Mouse (Mus musculus): ENCODE results near the gene Oser1. TPM values are rescaled to one million over a fixed set of nuclear protein-coding genes. Genes with fewer than 3 reads are reported as not detected.

Oser1 gene
- polyA plus RNA-seq, 1 experiment = 9.0 TPM

- H3K4me3 ChIP-seq (ENCODE audit: extremely low read depth, insufficient read depth, insufficient read length) = no peak overlapping the region
- H3K4me1 ChIP-seq (ENCODE audit: control insufficient read depth, insufficient read depth, insufficient read length) = no peaks in the 10 kb centered on the region
- H3K27ac ChIP-seq (ENCODE audit: insufficient read depth, low read length) = no peak overlapping the region
- TF ChIP-seq POLR2A (IDR thresholded peaks at IDR 0.05; ENCODE audit: low read depth, low read length) (no peak), CTCF (IDR thresholded peaks at IDR 0.05; ENCODE audit: extremely low read depth, insufficient read depth, insufficient read length, insufficient replicate concordance) (no peak)
- no peaks in the 10 kb centered on the region for H3K27me3 ChIP-seq (ENCODE audit: control insufficient read depth, insufficient read depth, low read length)
- H3K36me3 ChIP-seq (ENCODE audit: control insufficient read depth, insufficient read depth, low read length) = no peaks in the 10 kb centered on the region
- 91% methylated on average over 8 of the region's 8 CpGs for WGBS
- no peak for DNase-seq (ENCODE audit: low read depth in 1 of 2, low spot score in 2 of 2)
Observed at GRCm38 (mm10) chr2:163460622-163461021, 36.1 kb upstream of the Oser1 start.

GRCm38 (mm10) chr2:163459380-163459779, 34.9 kb upstream of the Oser1 start:
- no peak for DNase-seq (ENCODE audit: low read depth in 1 of 2, low spot score in 2 of 2)
- no peaks in the 10 kb centered on the region for H3K4me1 ChIP-seq (ENCODE audit: control insufficient read depth, insufficient read depth, insufficient read length)
- no peak for TF ChIP-seq CTCF (IDR thresholded peaks at IDR 0.05; ENCODE audit: extremely low read depth, insufficient read depth, insufficient read length, insufficient replicate concordance)
- no peak overlapping the region for H3K4me3 ChIP-seq (ENCODE audit: extremely low read depth, insufficient read depth, insufficient read length)
- WGBS = 45% methylated on average over 10 of the region's 10 CpGs
- no peaks in the 10 kb centered on the region for H3K27me3 ChIP-seq (ENCODE audit: control insufficient read depth, insufficient read depth, low read length)
- H3K27ac ChIP-seq (ENCODE audit: insufficient read depth, low read length) = no peak overlapping the region
- H3K36me3 ChIP-seq (ENCODE audit: control insufficient read depth, insufficient read depth, low read length) = no peaks in the 10 kb centered on the region

- Histone ChIP-seq H3K27ac (ENCODE audit: insufficient read depth, low read length) (no peak overlapping the region), H3K36me3 (ENCODE audit: control insufficient read depth, insufficient read depth, low read length) (no peaks in the 10 kb centered on the region), H3K4me3 (ENCODE audit: extremely low read depth, insufficient read depth, insufficient read length) (no peak overlapping the region), H3K4me1 (ENCODE audit: control insufficient read depth, insufficient read depth, insufficient read length) (no peaks in the 10 kb centered on the region), H3K27me3 (ENCODE audit: control insufficient read depth, insufficient read depth, low read length) (no peaks in the 10 kb centered on the region)
- WGBS = 42% methylated on average over 27 of the region's 27 CpGs
- no peak for DNase-seq (ENCODE audit: low read depth in 1 of 2, low spot score in 2 of 2)
- TF ChIP-seq POLR2A (IDR thresholded peaks at IDR 0.05; ENCODE audit: low read depth, low read length) (no peak), CTCF (IDR thresholded peaks at IDR 0.05; ENCODE audit: extremely low read depth, insufficient read depth, insufficient read length, insufficient replicate concordance) (no peak)
Observed at GRCm38 (mm10) chr2:163458539-163459265, 34.2 kb upstream of the Oser1 start.

GRCm38 (mm10) chr2:163453378-163453777, 28.9 kb upstream of the Oser1 start:
- no peak overlapping the region for H3K4me3 ChIP-seq (ENCODE audit: extremely low read depth, insufficient read depth, insufficient read length)
- no peaks in the 10 kb centered on the region for H3K4me1 ChIP-seq (ENCODE audit: control insufficient read depth, insufficient read depth, insufficient read length)
- no peaks in the 10 kb centered on the region for H3K36me3 ChIP-seq (ENCODE audit: control insufficient read depth, insufficient read depth, low read length)
- TF ChIP-seq POLR2A (IDR thresholded peaks at IDR 0.05; ENCODE audit: low read depth, low read length) (no peak), CTCF (IDR thresholded peaks at IDR 0.05; ENCODE audit: extremely low read depth, insufficient read depth, insufficient read length, insufficient replicate concordance) (no peak)
- H3K27ac ChIP-seq (ENCODE audit: insufficient read depth, low read length) = no peak overlapping the region
- no peaks in the 10 kb centered on the region for H3K27me3 ChIP-seq (ENCODE audit: control insufficient read depth, insufficient read depth, low read length)
- no peak for DNase-seq (ENCODE audit: low read depth in 1 of 2, low spot score in 2 of 2)
- WGBS = 86% methylated on average over 13 of the region's 13 CpGs

- H3K36me3 ChIP-seq (ENCODE audit: control insufficient read depth, insufficient read depth, low read length) = no peaks in the 10 kb centered on the region
- 87% methylated on average over 6 of the region's 6 CpGs for WGBS
- no peaks in the 10 kb centered on the region for H3K27me3 ChIP-seq (ENCODE audit: control insufficient read depth, insufficient read depth, low read length)
- no peak overlapping the region for H3K4me3 ChIP-seq (ENCODE audit: extremely low read depth, insufficient read depth, insufficient read length)
- no peak for DNase-seq (ENCODE audit: low read depth in 1 of 2, low spot score in 2 of 2)
- H3K4me1 ChIP-seq (ENCODE audit: control insufficient read depth, insufficient read depth, insufficient read length) = no peaks in the 10 kb centered on the region
- TF ChIP-seq POLR2A (IDR thresholded peaks at IDR 0.05; ENCODE audit: low read depth, low read length) (no peak), CTCF (IDR thresholded peaks at IDR 0.05; ENCODE audit: extremely low read depth, insufficient read depth, insufficient read length, insufficient replicate concordance) (no peak)
- H3K27ac ChIP-seq (ENCODE audit: insufficient read depth, low read length) = no peak overlapping the region
Observed at GRCm38 (mm10) chr2:163452738-163453137, 28.2 kb upstream of the Oser1 start.

- 64% methylated on average over 6 of the region's 6 CpGs for WGBS
- no peaks in the 10 kb centered on the region for H3K4me1 ChIP-seq (ENCODE audit: control insufficient read depth, insufficient read depth, insufficient read length)
- TF ChIP-seq POLR2A (IDR thresholded peaks at IDR 0.05; ENCODE audit: low read depth, low read length) (no peak), CTCF (IDR thresholded peaks at IDR 0.05; ENCODE audit: extremely low read depth, insufficient read depth, insufficient read length, insufficient replicate concordance) (no peak)
- no peak overlapping the region for H3K27ac ChIP-seq (ENCODE audit: insufficient read depth, low read length)
- H3K4me3 ChIP-seq (ENCODE audit: extremely low read depth, insufficient read depth, insufficient read length) = no peak overlapping the region
- H3K27me3 ChIP-seq (ENCODE audit: control insufficient read depth, insufficient read depth, low read length) = no peaks in the 10 kb centered on the region
- DNase-seq (ENCODE audit: low read depth in 1 of 2, low spot score in 2 of 2) = no peak
- no peaks in the 10 kb centered on the region for H3K36me3 ChIP-seq (ENCODE audit: control insufficient read depth, insufficient read depth, low read length)
Observed at GRCm38 (mm10) chr2:163450668-163451295, 26.3 kb upstream of the Oser1 start.

GRCm38 (mm10) chr2:163449276-163449675, 24.8 kb upstream of the Oser1 start:
- Histone ChIP-seq H3K27ac (ENCODE audit: insufficient read depth, low read length) (no peak overlapping the region), H3K4me1 (ENCODE audit: control insufficient read depth, insufficient read depth, insufficient read length) (no peaks in the 10 kb centered on the region), H3K36me3 (ENCODE audit: control insufficient read depth, insufficient read depth, low read length) (no peaks in the 10 kb centered on the region), H3K27me3 (ENCODE audit: control insufficient read depth, insufficient read depth, low read length) (no peaks in the 10 kb centered on the region), H3K4me3 (ENCODE audit: extremely low read depth, insufficient read depth, insufficient read length) (no peak overlapping the region)
- no peak for DNase-seq (ENCODE audit: low read depth in 1 of 2, low spot score in 2 of 2)
- 69% methylated on average over 3 of the region's 3 CpGs for WGBS
- TF ChIP-seq POLR2A (IDR thresholded peaks at IDR 0.05; ENCODE audit: low read depth, low read length) (no peak), CTCF (IDR thresholded peaks at IDR 0.05; ENCODE audit: extremely low read depth, insufficient read depth, insufficient read length, insufficient replicate concordance) (no peak)

All from spleen, adult 2 months (tissue).